Mouse (Mus musculus) lung, embryonic 16.5 days (tissue): ENCODE measurements around the gene Lysmd2. TPM values are rescaled to one million over a fixed set of nuclear protein-coding genes. Genes with fewer than 3 reads are reported as not detected.

Experiments used
- ATAC-seq: fragments of 200-750 bp; cut with Nextera tagmentation; 2 replicates; pipeline ENCODE4 v1.8.0; 2017; ENCODE audit warnings: low read depth, mild to moderate bottlenecking, moderate library complexity
- H3K27ac ChIP-seq: fragments of 300-500 bp; sonication (generic); 2 replicates; pipeline ENCODE4 v1.5.1; 2014; ENCODE audit warnings: mild to moderate bottlenecking, control low read depth, low read length
- H3K27me3 ChIP-seq: fragments of 300-500 bp; sonication (generic); 2 replicates; pipeline ENCODE4 v1.6.1; 2014; ENCODE audit warnings: low read depth, low read length, mixed read lengths; ENCODE audit not compliant: control insufficient read depth, insufficient read depth
- H3K36me3 ChIP-seq: fragments of 300-500 bp; sonication (generic); 2 replicates; pipeline ENCODE4 v1.6.1; 2014; ENCODE audit warnings: low read length; ENCODE audit not compliant: control insufficient read depth, insufficient read depth
- H3K4me1 ChIP-seq: fragments of 300-500 bp; sonication (generic); replicated peaks from 2 replicates; pipeline ENCODE4 v1.6.1; 2014; ENCODE audit warnings: low read length, mixed read lengths; ENCODE audit not compliant: control insufficient read depth, insufficient read depth
- H3K4me2 ChIP-seq: fragments of 300-500 bp; sonication (generic); 2 replicates; pipeline ENCODE4 v1.6.1; 2014; ENCODE audit warnings: low read depth, low read length, control low read depth
- H3K4me3 ChIP-seq: fragments of 300-500 bp; sonication (generic); 2 replicates; pipeline ENCODE4 v1.5.1; 2014; ENCODE audit warnings: mild to moderate bottlenecking, low read length, control low read depth
- H3K9ac ChIP-seq: fragments of 300-500 bp; sonication (generic); 2 replicates; pipeline ENCODE4 v1.6.1; 2014; ENCODE audit warnings: low read length, control low read depth
- H3K9me3 ChIP-seq: fragments of 300-500 bp; sonication (generic); 2 replicates; pipeline ENCODE4 v1.6.1; 2016; ENCODE audit warnings: low read length; ENCODE audit not compliant: control insufficient read depth
- WGBS: fragments of 180-500 bp; shearing (Covaris S2); extraction: QIAGEN DNeasy Blood & Tissue Kit; methylation state at CpG from one replicate; pipeline ENCODE4 v1.1.7; 2014; 5-methylcytosine and 5-hydroxymethylcytosine counted together
- polyA plus RNA-seq: library from polyadenylated mRNA; unstranded; fragments of >200 nt; fragmentation: Nextera tagmentation; extraction: Ambion mirVana; gene quantifications from 2 replicates; pipeline ENCODE4 v1.2.1, GENCODE M21; 2015

Lysmd2 gene
- polyA plus RNA-seq, 1 experiment from 2014 or later = 24.8 TPM

GRCm38 (mm10) chr9:75600166-75600934 is 25.2 kb upstream of the Lysmd2 start:
- peak; percentile 42; the same call in 1 of the 2 replicates for ATAC-seq
- Histone ChIP-seq H3K36me3 (no peaks in the 10 kb centered on the region), H3K9me3 (no peaks in the 10 kb centered on the region), H3K9ac (no peak overlapping the region), H3K4me2 (no peak overlapping the region), H3K27me3 (no peaks in the 10 kb centered on the region), H3K27ac (0 out of 2 replicates have a peak overlapping the region, but pooled peaks have one; percentile 1), H3K4me3 (no peak overlapping the region), H3K4me1 (peaks cover 14% of the 10 kb centered on the region; the same call in 1 of the 2 replicates)
- 54% methylated on average over 7 of the region's 7 CpGs for WGBS

- Histone ChIP-seq H3K27ac (no peak overlapping the region), H3K9me3 (no peaks in the 10 kb centered on the region), H3K36me3 (no peaks in the 10 kb centered on the region), H3K4me1 (peaks cover 14% of the 10 kb centered on the region; the same call in 1 of the 2 replicates), H3K27me3 (no peaks in the 10 kb centered on the region), H3K4me3 (no peak overlapping the region), H3K9ac (no peak overlapping the region), H3K4me2 (peak overlapping the region; percentile 34)
- 0 out of 2 replicates have a peak, but pooled peaks have one; percentile 4 for ATAC-seq
- 15% methylated on average over 12 of the region's 12 CpGs for WGBS
These were observed 24.0 kb upstream of the Lysmd2 start for GRCm38 (mm10) chr9:75601510-75601909.

- no peak overlapping the region for H3K9ac ChIP-seq
- H3K9me3 ChIP-seq = no peaks in the 10 kb centered on the region
- H3K27ac ChIP-seq = no peak overlapping the region
- peaks cover 6% of the 10 kb centered on the region for H3K4me1 ChIP-seq
- 94% methylated on average over 4 of the region's 4 CpGs for WGBS
- H3K4me2 ChIP-seq = no peak overlapping the region
- no peaks in the 10 kb centered on the region for H3K36me3 ChIP-seq
- peaks cover 3% of the 10 kb centered on the region; the same call in 1 of the 2 replicates for H3K27me3 ChIP-seq
- no peak for ATAC-seq
- H3K4me3 ChIP-seq = no peak overlapping the region
These were observed 18.0 kb upstream of the Lysmd2 start for GRCm38 (mm10) chr9:75607496-75607895.

- Histone ChIP-seq H3K36me3 (no peaks in the 10 kb centered on the region), H3K4me3 (no peak overlapping the region), H3K9me3 (no peaks in the 10 kb centered on the region), H3K27ac (no peak overlapping the region), H3K9ac (no peak overlapping the region), H3K4me1 (peaks cover 6% of the 10 kb centered on the region), H3K4me2 (no peak overlapping the region), H3K27me3 (peaks cover 3% of the 10 kb centered on the region; the same call in 1 of the 2 replicates)
- 72% methylated on average over 1 of the region's 1 CpGs for WGBS
- ATAC-seq = no peak
These were observed 16.0 kb upstream of the Lysmd2 start for GRCm38 (mm10) chr9:75609505-75609904.

- Histone ChIP-seq H3K4me3 (peak overlapping the region; percentile 60), H3K27ac (no peak overlapping the region), H3K9ac (peak overlapping the region; percentile 52; the same call in 1 of the 2 replicates), H3K36me3 (no peaks in the 10 kb centered on the region), H3K27me3 (peaks cover 3% of the 10 kb centered on the region; the same call in 1 of the 2 replicates), H3K4me2 (peak overlapping the region; percentile 95), H3K4me1 (peaks cover 6% of the 10 kb centered on the region), H3K9me3 (no peaks in the 10 kb centered on the region)
- no peak for ATAC-seq
- WGBS = 17% methylated on average over 16 of the region's 16 CpGs
These were observed 15.6 kb upstream of the Lysmd2 start for GRCm38 (mm10) chr9:75609965-75610364.

- H3K27ac ChIP-seq = no peak within 1 kb of the TSS
- H3K4me3 ChIP-seq = peak within 1 kb of the TSS; percentile 60
- under 1% methylated on average over 68 of the region's 74 CpGs for WGBS
- ATAC-seq = peak; percentile 92
- peak within 1 kb of the TSS; percentile 52 for H3K9ac ChIP-seq
- peaks cover 6% of the 10 kb centered on the region for H3K4me1 ChIP-seq
- H3K4me2 ChIP-seq = peak within 1 kb of the TSS; percentile 95
- H3K9me3 ChIP-seq = no peaks in the 10 kb centered on the region
- no peaks in the 10 kb centered on the region for H3K36me3 ChIP-seq
- H3K27me3 ChIP-seq = peaks cover 3% of the 10 kb centered on the region; the same call in 1 of the 2 replicates
These were observed 14.7 kb upstream of the Lysmd2 start, which contains the start of gene Tmod2 for GRCm38 (mm10) chr9:75610571-75611493. TSS of gene Tmod2 (minus strand) at chr9:75611325.

GRCm38 (mm10) chr9:75616560-75616959 is 9.0 kb upstream of the Lysmd2 start:
- WGBS = 58% methylated on average over 3 of the region's 3 CpGs
- no peaks in the 10 kb centered on the region for H3K36me3 ChIP-seq
- H3K9ac ChIP-seq = no peak overlapping the region
- H3K4me1 ChIP-seq = no peaks in the 10 kb centered on the region
- H3K27me3 ChIP-seq = no peaks in the 10 kb centered on the region
- H3K4me2 ChIP-seq = no peak overlapping the region
- no peak overlapping the region for H3K4me3 ChIP-seq
- no peaks in the 10 kb centered on the region for H3K9me3 ChIP-seq
- ATAC-seq = no peak
- H3K27ac ChIP-seq = no peak overlapping the region

- no peak overlapping the region for H3K4me3 ChIP-seq
- 82% methylated on average over 6 of the region's 6 CpGs for WGBS
- H3K9ac ChIP-seq = no peak overlapping the region
- H3K4me2 ChIP-seq = no peak overlapping the region
- no peak for ATAC-seq
- no peaks in the 10 kb centered on the region for H3K4me1 ChIP-seq
- H3K36me3 ChIP-seq = no peaks in the 10 kb centered on the region
- H3K27me3 ChIP-seq = no peaks in the 10 kb centered on the region; the same call in 1 of the 2 replicates
- no peak overlapping the region for H3K27ac ChIP-seq
- no peaks in the 10 kb centered on the region for H3K9me3 ChIP-seq
These were observed 6.6 kb upstream of the Lysmd2 start for GRCm38 (mm10) chr9:75618836-75619400.
